Mouse (Mus musculus): ENCODE data around the gene Ttll7. TPM values are rescaled to one million over a fixed set of nuclear protein-coding genes. Genes with fewer than 3 reads are reported as not detected.

The Ttll7 gene
- polyA plus RNA-seq, 1 experiment = 9.2 TPM

DNA sequence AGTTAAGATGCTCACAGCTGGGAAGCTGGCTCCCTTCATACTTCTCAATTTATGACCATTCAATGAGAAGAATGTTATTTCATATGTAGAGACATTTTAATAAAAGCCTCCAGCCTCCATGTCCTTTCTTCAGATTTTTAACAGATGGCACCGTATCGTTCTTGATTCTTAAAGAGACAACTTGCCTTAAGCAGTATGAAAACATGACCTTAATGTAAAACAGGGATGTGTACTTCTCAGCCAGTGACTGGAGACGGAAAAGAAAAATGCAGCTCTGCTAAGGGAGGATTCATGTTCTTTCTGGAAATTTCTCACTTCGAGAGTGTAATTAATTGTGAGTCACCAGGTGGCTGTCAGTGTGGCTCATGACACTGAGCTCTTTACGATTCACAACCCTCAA is 167.3 kb downstream of the Ttll7 start:
- DNase-seq = no peak
- WGBS = 78% methylated on average over 5 of the region's 5 CpGs
- H3K4me1 ChIP-seq (ENCODE audit: control insufficient read depth, insufficient read depth, low read length) = no peaks in the 10 kb centered on the region
- no peak overlapping the region for H3K4me3 ChIP-seq (replicated peaks; ENCODE audit: extremely low read depth, low read depth, low read length)
- TF ChIP-seq POLR2A (IDR thresholded peaks at IDR 0.05; ENCODE audit: borderline replicate concordance, extremely low read depth, low read depth, low read length) = no peak
- TF ChIP-seq CTCF (IDR thresholded peaks at IDR 0.05; ENCODE audit: insufficient read depth, low read length) = no peak

DNA sequence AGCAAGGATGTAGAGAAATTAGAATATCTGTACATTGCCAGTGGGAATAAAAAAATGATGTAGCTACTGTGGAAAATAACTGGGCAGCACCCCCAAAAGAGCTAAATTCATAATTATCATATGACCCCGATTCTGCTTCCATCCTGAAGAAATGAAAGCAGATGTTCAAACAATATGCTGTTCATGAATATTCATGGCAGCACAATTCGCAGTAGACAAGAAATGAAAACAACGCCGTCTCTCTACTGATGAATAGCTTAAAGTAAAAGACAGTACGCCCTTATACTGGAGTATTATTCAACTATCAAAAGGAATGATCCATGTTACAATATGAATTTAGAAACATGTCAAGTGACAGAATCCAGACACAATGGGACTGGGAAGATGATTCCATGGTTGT is 174.1 kb downstream of the Ttll7 start:
- no peaks in the 10 kb centered on the region for H3K4me1 ChIP-seq (ENCODE audit: control insufficient read depth, insufficient read depth, low read length)
- TF ChIP-seq POLR2A (IDR thresholded peaks at IDR 0.05; ENCODE audit: borderline replicate concordance, extremely low read depth, low read depth, low read length) = no peak
- no peak for TF ChIP-seq CTCF (IDR thresholded peaks at IDR 0.05; ENCODE audit: insufficient read depth, low read length)
- no peak for DNase-seq
- WGBS = 92% methylated on average over 5 of the region's 5 CpGs
- no peak overlapping the region for H3K4me3 ChIP-seq (replicated peaks; ENCODE audit: extremely low read depth, low read depth, low read length)

DNA sequence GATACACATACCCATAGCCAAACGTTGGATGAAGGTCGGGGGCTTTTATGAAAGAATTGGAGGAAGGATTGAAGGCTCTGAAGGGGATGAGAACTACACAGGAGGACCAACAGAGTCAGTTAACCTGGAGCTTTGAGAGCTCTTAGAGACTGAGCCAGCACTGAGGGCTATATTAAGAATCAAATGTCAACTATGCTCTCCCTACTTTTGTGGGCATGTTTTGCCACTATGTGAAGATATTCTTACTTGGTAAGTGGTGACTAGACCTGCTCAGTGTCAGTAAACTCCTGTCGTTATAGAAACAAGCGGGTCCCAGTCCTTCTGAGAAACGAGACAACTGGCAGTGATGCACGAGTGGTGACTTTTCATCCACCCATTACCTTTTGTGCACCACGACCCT is 176.2 kb downstream of the Ttll7 start:
- no peak for DNase-seq
- no peak for TF ChIP-seq POLR2A (IDR thresholded peaks at IDR 0.05; ENCODE audit: borderline replicate concordance, extremely low read depth, low read depth, low read length)
- no peak for TF ChIP-seq CTCF (IDR thresholded peaks at IDR 0.05; ENCODE audit: insufficient read depth, low read length)
- H3K4me1 ChIP-seq (ENCODE audit: control insufficient read depth, insufficient read depth, low read length) = no peaks in the 10 kb centered on the region
- WGBS = 92% methylated on average over 7 of the region's 7 CpGs
- no peak overlapping the region for H3K4me3 ChIP-seq (replicated peaks; ENCODE audit: extremely low read depth, low read depth, low read length)

- 74% methylated on average over 11 of the region's 11 CpGs for WGBS
- no peak for DNase-seq
- TF ChIP-seq POLR2A (IDR thresholded peaks at IDR 0.05; ENCODE audit: borderline replicate concordance, extremely low read depth, low read depth, low read length) (no peak), CTCF (IDR thresholded peaks at IDR 0.05; ENCODE audit: insufficient read depth, low read length) (no peak)
Measured at GRCm38 (mm10) chr3:147029718-147030117, 177.6 kb downstream of the Ttll7 start.

DNA sequence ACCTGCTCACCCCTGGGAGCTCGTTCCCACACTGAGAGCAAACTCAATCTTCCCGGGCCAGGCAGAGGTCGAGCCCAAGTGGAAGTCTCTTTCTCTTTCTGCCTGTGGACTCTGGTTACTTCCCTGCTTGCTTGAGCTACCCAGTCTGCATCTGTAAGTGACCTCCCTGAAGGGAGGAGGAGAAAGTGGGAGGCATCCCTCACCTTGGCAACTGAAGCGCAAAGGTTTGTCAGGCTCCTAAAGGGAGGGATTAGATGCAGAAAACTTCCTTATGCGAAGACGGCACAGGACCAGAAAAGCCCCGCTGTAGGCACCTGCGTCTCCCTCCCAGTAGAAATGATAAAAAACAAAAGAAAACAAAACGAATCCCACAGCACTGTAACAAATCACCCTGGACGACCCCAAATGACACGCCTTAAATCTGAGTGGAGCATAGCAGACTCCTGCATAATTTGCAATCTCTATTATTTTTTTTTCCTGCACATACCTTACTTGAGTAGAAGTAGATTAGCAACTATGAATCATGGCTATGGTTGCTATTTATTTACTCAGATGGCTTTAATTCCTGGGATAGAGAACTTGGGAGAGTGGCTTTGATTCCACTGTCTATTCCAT is 178.2 kb downstream of the Ttll7 start:
- TF ChIP-seq POLR2A (IDR thresholded peaks at IDR 0.05; ENCODE audit: borderline replicate concordance, extremely low read depth, low read depth, low read length) = no peak
- TF ChIP-seq CTCF (IDR thresholded peaks at IDR 0.05; ENCODE audit: insufficient read depth, low read length) = no peak
- Histone ChIP-seq H3K4me1 (ENCODE audit: control insufficient read depth, insufficient read depth, low read length) (no peaks in the 10 kb centered on the region), H3K4me3 (replicated peaks; ENCODE audit: extremely low read depth, low read depth, low read length) (no peak overlapping the region)
- WGBS = 56% methylated on average over 11 of the region's 11 CpGs
- DNase-seq = no peak

More at GRCm38 (mm10) chr3:147029718-147030117, 177.6 kb downstream of the Ttll7 start:
- Histone ChIP-seq H3K4me3 (replicated peaks; ENCODE audit: extremely low read depth, low read depth, low read length) (no peak overlapping the region), H3K4me1 (ENCODE audit: control insufficient read depth, insufficient read depth, low read length) (no peaks in the 10 kb centered on the region)

Other genes starting within 250 kb of the Ttll7 start
- 0.04 TPM in 1 of 2 replicates, not detected in the other for gene Dnase2b, start 236.8 kb upstream of the Ttll7 start, polyA plus RNA-seq (2012; rRNA removed)
- not detected in 2 replicates for gene 4930503B20Rik, start 201.1 kb upstream of the Ttll7 start, polyA plus RNA-seq (2012; rRNA removed)
- 0.11 and 0.17 TPM in 2 replicates for gene Samd13, start 166.8 kb upstream of the Ttll7 start, polyA plus RNA-seq (2012; rRNA removed)
- gene Prkacb, start 39.4 kb upstream of the Ttll7 start, polyA plus RNA-seq (2012; rRNA removed) = 21.2 and 26.1 TPM in 2 replicates